Mouse (Mus musculus): Measurements from ENCODE around the gene Ano10.

Ano10 gene

DNA sequence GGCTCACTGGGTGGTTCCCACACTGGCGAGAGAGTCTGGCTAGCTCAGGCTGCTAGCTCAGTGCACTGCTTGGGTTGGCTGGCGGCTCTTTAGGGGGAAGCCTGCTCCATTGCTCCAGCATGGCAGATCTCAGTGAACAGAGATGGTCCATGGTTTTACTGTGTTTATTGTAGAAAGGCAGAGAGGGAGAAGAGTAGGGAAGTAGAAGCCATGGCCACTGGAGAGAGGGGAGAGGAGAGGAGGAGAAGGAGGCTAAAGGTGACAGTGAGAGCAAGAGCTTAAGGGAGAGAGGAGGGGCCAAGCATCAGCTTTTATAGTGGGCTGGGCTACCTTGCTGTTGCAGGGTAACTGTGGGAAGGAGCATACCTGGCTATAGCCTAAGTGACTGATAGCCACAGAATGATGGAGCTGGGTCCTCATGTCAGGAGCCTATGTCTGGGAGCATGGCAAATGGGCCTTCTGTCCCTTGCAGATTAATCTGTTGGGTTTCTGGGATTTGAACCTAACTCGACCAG lies 166.9 kb downstream of the Ano10 start:
- no peak for DNase-seq (ENCODE audit: extremely low read depth, low read depth)

DNA sequence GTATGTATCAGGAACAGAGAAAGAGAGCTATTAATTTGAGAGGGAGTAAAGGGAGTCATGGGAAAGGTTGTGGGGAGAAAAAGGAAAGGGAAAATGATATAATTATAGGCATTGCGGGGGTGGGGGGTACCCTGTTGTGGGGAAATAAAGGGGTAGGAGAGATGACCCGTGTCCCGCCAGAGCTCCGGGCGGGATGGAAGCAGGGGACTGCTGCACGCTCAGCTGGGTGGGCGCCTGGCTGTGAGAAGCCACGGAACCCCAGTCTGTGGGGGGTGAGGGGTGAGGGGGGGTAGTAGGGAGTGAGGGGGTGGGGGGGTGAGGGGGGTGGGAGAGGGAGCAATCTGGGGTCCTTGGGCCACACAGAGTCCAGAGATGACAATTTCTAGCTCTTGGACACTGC lies 167.4 kb downstream of the Ano10 start:
- no peak for DNase-seq (ENCODE audit: extremely low read depth, low read depth)
